Mouse (Mus musculus) embryonic facial prominence, embryonic 14.5 days (tissue): ENCODE measurements around the gene Liph. TPM values are rescaled to one million over a fixed set of nuclear protein-coding genes. Genes with fewer than 3 reads are reported as not detected.

Source experiments
- ATAC-seq: fragments of 200-750 bp; cut with Nextera tagmentation; 2 replicates; pipeline ENCODE4 v1.8.0; 2017; ENCODE audit warnings: low read depth, moderate number of reproducible peaks, moderate TSS enrichment
- DNase-seq: peaks from one replicate; pipeline ENCODE4 v3.0.0-alpha.2; 2015; ENCODE audit warnings: low spot score
- H3K27ac ChIP-seq: fragments of 300-500 bp; sonication (generic); replicated peaks from 2 replicates; pipeline ENCODE4 v1.5.1; 2014; ENCODE audit warnings: low read depth, mild to moderate bottlenecking, low read length, moderate library complexity
- H3K27me3 ChIP-seq: fragments of 300-500 bp; sonication (generic); replicated peaks from 2 replicates; pipeline ENCODE4 v1.6.1; 2014; ENCODE audit warnings: low read length; ENCODE audit not compliant: control insufficient read depth, insufficient read depth
- H3K36me3 ChIP-seq: fragments of 300-500 bp; sonication (generic); 2 replicates; pipeline ENCODE4 v1.6.1; 2014; ENCODE audit warnings: low read length, mixed read lengths; ENCODE audit not compliant: control insufficient read depth, insufficient read depth
- H3K4me1 ChIP-seq: fragments of 300-500 bp; sonication (generic); 2 replicates; pipeline ENCODE4 v1.6.1; 2014; ENCODE audit warnings: antibody characterized with exemption, low read length; ENCODE audit not compliant: control insufficient read depth, insufficient read depth
- H3K4me2 ChIP-seq: fragments of 300-500 bp; sonication (generic); 2 replicates; pipeline ENCODE4 v1.6.1; 2014; ENCODE audit warnings: low read depth, mild to moderate bottlenecking, low read length, moderate library complexity, mixed read lengths
- H3K4me3 ChIP-seq: fragments of 300-500 bp; sonication (generic); 2 replicates; pipeline ENCODE4 v1.5.1; 2014; ENCODE audit warnings: low read depth, mild to moderate bottlenecking, low read length
- H3K9ac ChIP-seq: fragments of 300-500 bp; sonication (generic); 2 replicates; pipeline ENCODE4 v1.6.1; 2014; ENCODE audit warnings: low read depth, mild to moderate bottlenecking, low read length, moderate library complexity, mixed read lengths
- H3K9me3 ChIP-seq: fragments of 300-500 bp; sonication (generic); 2 replicates; pipeline ENCODE4 v1.6.1; 2016; ENCODE audit warnings: low read length; ENCODE audit not compliant: control insufficient read depth
- WGBS: fragments of 180-500 bp; shearing (Covaris S2); extraction: QIAGEN DNeasy Blood & Tissue Kit; methylation state at CpG from one replicate; pipeline ENCODE4 v1.1.7; 2014; 5-methylcytosine and 5-hydroxymethylcytosine counted together
- polyA plus RNA-seq: library from polyadenylated mRNA; unstranded; fragments of >200 nt; fragmentation: Nextera tagmentation; extraction: Ambion mirVana; gene quantifications from 2 replicates; pipeline ENCODE4 v1.2.1, GENCODE M21; 2014

Liph gene
- polyA plus RNA-seq, 1 experiment from 2014 or later = 1.2 TPM

DNA sequence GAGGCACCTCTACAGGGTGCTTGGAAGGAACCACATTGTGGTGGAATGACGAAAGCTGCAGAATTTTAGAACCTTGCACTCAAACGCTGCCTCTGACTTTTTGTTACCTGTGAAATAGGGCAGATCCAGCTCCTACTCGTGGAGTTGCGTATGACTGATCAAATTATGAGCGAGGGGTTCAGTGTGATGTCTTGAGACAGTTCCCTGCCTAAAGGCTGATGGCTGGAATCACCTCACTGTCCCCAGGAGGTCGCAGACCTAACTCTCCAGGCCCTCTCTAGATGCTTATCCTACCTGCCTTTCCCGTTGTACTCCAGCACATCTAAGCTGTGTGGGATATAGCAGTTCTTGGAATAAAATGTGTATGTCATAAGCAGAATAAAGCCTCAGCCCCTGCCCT, 89.5 kb downstream of the Liph start:
- ATAC-seq = no peak
- 90% methylated on average over 7 of the region's 7 CpGs for WGBS
- no peak overlapping the region for H3K4me3 ChIP-seq

GRCm38 (mm10) chr16:21904636-21905035, 90.8 kb downstream of the Liph start:
- no peak overlapping the region for H3K4me2 ChIP-seq
- H3K9ac ChIP-seq = no peak overlapping the region
- no peaks in the 10 kb centered on the region for H3K36me3 ChIP-seq
- H3K4me1 ChIP-seq = no peaks in the 10 kb centered on the region
- H3K9me3 ChIP-seq = no peaks in the 10 kb centered on the region
- DNase-seq (no peak), ATAC-seq (no peak)
- H3K4me3 ChIP-seq = no peak overlapping the region
- no peaks in the 10 kb centered on the region for H3K27me3 ChIP-seq
- WGBS = 85% methylated on average over 10 of the region's 10 CpGs
- no peak overlapping the region for H3K27ac ChIP-seq

More for the DNA sequence above, 89.5 kb downstream of the Liph start:
- no peaks in the 10 kb centered on the region for H3K27me3 ChIP-seq
- H3K27ac ChIP-seq = no peak overlapping the region
- no peaks in the 10 kb centered on the region for H3K36me3 ChIP-seq
- no peaks in the 10 kb centered on the region for H3K9me3 ChIP-seq
- H3K9ac ChIP-seq = no peak overlapping the region
- H3K4me2 ChIP-seq = no peak overlapping the region
- DNase-seq = no peak
- no peaks in the 10 kb centered on the region for H3K4me1 ChIP-seq

Other genes with a start within 250 kb of the Liph start
- gene Ehhadh, start 207.9 kb downstream of the Liph start, polyA plus RNA-seq = 2.2 and 2.5 TPM in 2 replicates
- 0.84 and 0.95 TPM in 2 replicates for gene Map3k13, start 201.3 kb downstream of the Liph start, polyA plus RNA-seq
- gene Tmem41a, start 48.1 kb downstream of the Liph start, polyA plus RNA-seq = 39.1 and 41.1 TPM in 2 replicates
- gene Senp2, start 13.8 kb upstream of the Liph start, polyA plus RNA-seq = 44.4 and 47.3 TPM in 2 replicates
- gene Igf2bp2, start 167.6 kb upstream of the Liph start, polyA plus RNA-seq = 74.7 and 81.4 TPM in 2 replicates